Mouse (Mus musculus): ENCODE measurements around the gene Rcsd1. TPM values are rescaled to one million over a fixed set of nuclear protein-coding genes. Genes with fewer than 3 reads are reported as not detected.

The Rcsd1 gene
- polyA plus RNA-seq, 1 experiment from 2014 or later = 8.4 TPM

DNA sequence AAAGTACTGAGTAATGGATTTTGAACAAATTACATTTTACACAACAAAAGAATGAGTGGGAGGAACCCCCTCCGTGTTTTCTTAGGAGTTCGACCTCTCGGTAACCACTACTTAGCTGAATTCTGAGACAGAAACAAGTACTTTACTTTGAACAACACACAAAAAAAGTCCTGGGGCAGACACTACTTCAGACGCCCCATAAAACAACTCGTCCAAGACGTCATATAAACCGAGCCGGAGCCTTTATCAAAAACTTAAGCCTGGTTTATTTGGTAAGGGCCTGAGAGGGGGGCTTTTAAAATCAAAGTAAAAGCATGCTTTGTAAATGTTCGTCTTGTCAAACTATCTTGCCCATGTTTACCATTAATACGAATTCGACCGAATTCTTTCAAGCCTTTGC lies 76.2 kb downstream of the Rcsd1 start:
- Histone ChIP-seq H3K4me1 (replicated peaks; ENCODE audit: control insufficient read depth, insufficient read depth, low read length) (peaks cover 25% of the 10 kb centered on the region), H3K4me3 (replicated peaks; ENCODE audit: low read length) (peak overlapping the region; percentile 79), H3K9ac (peak overlapping the region; percentile 85), H3K4me2 (replicated peaks) (peak overlapping the region; percentile 75), H3K36me3 (replicated peaks; ENCODE audit: control insufficient read depth, insufficient read depth) (no peaks in the 10 kb centered on the region), H3K27me3 (ENCODE audit: control insufficient read depth, insufficient read depth, low read length) (no peaks in the 10 kb centered on the region), H3K27ac (no peak overlapping the region), H3K9me3 (ENCODE audit: control insufficient read depth, low read length) (no peaks in the 10 kb centered on the region)
- ATAC-seq (ENCODE audit: low FRiP score) (no peak), DNase-seq (ENCODE audit: low spot score) (peak; percentile 37)
- 2% methylated on average over 12 of the region's 12 CpGs for WGBS

DNA sequence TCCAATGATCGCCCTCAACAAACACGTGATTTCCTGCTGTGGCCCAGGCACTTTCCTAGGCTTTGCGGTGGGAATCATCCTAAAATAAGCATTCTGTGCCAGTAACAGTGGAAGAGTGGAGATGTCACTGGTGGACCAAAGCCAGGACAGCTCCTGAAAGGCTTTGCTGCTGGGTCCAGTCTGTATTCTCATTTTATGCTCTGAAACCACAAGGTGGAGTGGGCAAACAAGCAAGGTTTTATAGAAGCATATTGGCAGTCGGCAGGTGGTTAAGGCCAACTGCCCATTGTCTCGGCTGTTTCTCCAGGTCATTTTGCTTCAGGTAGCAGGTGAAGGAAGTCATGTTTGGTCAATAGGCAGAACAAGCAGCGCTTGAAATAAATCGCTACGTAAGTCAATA lies 78.4 kb downstream of the Rcsd1 start:
- 87% methylated on average over 8 of the region's 8 CpGs for WGBS
- Histone ChIP-seq H3K36me3 (replicated peaks; ENCODE audit: control insufficient read depth, insufficient read depth) (no peaks in the 10 kb centered on the region), H3K4me1 (replicated peaks; ENCODE audit: control insufficient read depth, insufficient read depth, low read length) (peaks cover 25% of the 10 kb centered on the region), H3K27me3 (ENCODE audit: control insufficient read depth, insufficient read depth, low read length) (no peaks in the 10 kb centered on the region), H3K9me3 (ENCODE audit: control insufficient read depth, low read length) (no peaks in the 10 kb centered on the region), H3K9ac (no peak overlapping the region), H3K27ac (no peak overlapping the region), H3K4me2 (replicated peaks) (peak overlapping the region; percentile 15; the same call in 1 of the 2 replicates), H3K4me3 (replicated peaks; ENCODE audit: low read length) (no peak overlapping the region)
- ATAC-seq (ENCODE audit: low FRiP score) = no peak
- DNase-seq (ENCODE audit: low spot score) = no peak

DNA sequence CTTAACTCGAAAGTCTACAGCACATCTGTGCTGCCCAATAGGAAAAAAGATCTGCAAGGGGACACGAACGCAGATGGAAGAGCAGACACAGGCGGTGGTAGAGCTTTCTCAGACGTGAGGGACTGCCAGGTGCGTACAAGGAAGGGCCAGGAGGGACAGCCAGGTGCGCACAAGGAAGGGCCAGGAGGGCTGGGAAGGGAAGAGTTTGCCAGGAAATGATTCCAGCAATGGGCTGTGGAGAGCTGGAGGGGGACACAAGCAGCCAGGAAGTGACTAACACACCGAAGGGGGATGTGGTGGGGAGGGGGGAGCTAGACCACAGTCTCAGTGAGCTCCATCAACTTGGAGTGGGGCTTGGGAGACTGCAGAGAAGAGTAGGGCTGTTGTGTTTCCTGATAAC lies 79.6 kb downstream of the Rcsd1 start:
- no peak overlapping the region for H3K4me3 ChIP-seq (replicated peaks; ENCODE audit: low read length)
- no peak overlapping the region; the same call in 1 of the 2 replicates for H3K9ac ChIP-seq
- no peaks in the 10 kb centered on the region for H3K9me3 ChIP-seq (ENCODE audit: control insufficient read depth, low read length)
- no peak overlapping the region for H3K27ac ChIP-seq
- H3K27me3 ChIP-seq (ENCODE audit: control insufficient read depth, insufficient read depth, low read length) = no peaks in the 10 kb centered on the region
- H3K4me1 ChIP-seq (replicated peaks; ENCODE audit: control insufficient read depth, insufficient read depth, low read length) = peaks cover 19% of the 10 kb centered on the region
- no peaks in the 10 kb centered on the region for H3K36me3 ChIP-seq (replicated peaks; ENCODE audit: control insufficient read depth, insufficient read depth)
- 35% methylated on average over 8 of the region's 8 CpGs for WGBS
- DNase-seq (ENCODE audit: low spot score) (no peak), ATAC-seq (ENCODE audit: low FRiP score) (no peak)
- no peak overlapping the region; the same call in 1 of the 2 replicates for H3K4me2 ChIP-seq (replicated peaks)

DNA sequence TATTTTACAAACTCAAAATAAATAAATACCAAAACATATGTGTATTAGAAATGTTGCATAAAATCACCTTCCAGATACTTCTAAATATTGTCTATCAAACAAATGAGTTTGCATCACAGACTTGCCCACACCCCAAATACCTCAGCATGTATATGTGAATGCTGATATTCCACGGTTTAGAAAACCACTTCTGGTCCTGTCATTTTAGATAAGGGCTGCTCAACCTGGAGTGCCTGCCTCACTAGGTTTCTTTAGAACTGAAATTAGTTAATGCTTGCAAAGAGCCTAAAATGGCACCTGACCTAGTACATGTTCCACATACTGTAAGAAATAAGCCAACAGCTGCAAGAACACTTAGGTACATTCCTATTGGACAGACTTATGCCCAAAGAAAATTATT lies 81.0 kb downstream of the Rcsd1 start:
- Histone ChIP-seq H3K9ac (no peak overlapping the region), H3K4me1 (replicated peaks; ENCODE audit: control insufficient read depth, insufficient read depth, low read length) (peaks cover 19% of the 10 kb centered on the region), H3K27me3 (ENCODE audit: control insufficient read depth, insufficient read depth, low read length) (no peaks in the 10 kb centered on the region), H3K4me3 (replicated peaks; ENCODE audit: low read length) (no peak overlapping the region), H3K27ac (no peak overlapping the region), H3K36me3 (replicated peaks; ENCODE audit: control insufficient read depth, insufficient read depth) (no peaks in the 10 kb centered on the region), H3K9me3 (ENCODE audit: control insufficient read depth, low read length) (no peaks in the 10 kb centered on the region), H3K4me2 (replicated peaks) (no peak overlapping the region)
- 94% methylated on average over 1 of the region's 1 CpGs for WGBS
- no peak for DNase-seq (ENCODE audit: low spot score)
- ATAC-seq (ENCODE audit: low FRiP score) = no peak

DNA sequence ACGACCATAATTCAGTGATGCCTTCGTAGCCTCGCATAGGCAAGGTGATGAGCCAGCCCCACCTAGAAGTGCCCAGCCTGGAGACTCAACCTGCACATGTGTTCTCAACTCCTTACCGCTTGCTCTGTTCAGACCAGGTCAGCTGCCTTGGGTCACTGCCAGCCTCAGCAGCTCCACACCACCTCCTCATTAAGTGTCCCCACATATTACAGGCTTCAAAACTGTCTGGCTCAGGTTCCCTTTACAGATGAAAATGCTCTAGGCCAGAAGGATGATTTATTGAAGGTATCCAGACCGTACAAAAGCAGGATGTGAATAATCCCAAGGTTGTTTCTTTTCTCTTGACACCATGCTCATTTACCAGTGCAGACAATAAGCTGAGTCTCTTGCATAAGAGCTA lies 83.7 kb downstream of the Rcsd1 start:
- Histone ChIP-seq H3K27me3 (ENCODE audit: control insufficient read depth, insufficient read depth, low read length) (no peaks in the 10 kb centered on the region), H3K4me3 (replicated peaks; ENCODE audit: low read length) (no peak overlapping the region), H3K27ac (no peak overlapping the region), H3K4me1 (replicated peaks; ENCODE audit: control insufficient read depth, insufficient read depth, low read length) (peaks cover 14% of the 10 kb centered on the region), H3K4me2 (replicated peaks) (no peak overlapping the region), H3K36me3 (replicated peaks; ENCODE audit: control insufficient read depth, insufficient read depth) (no peaks in the 10 kb centered on the region; the same call in 1 of the 2 replicates), H3K9ac (no peak overlapping the region), H3K9me3 (ENCODE audit: control insufficient read depth, low read length) (no peaks in the 10 kb centered on the region)
- ATAC-seq (ENCODE audit: low FRiP score) (no peak), DNase-seq (ENCODE audit: low spot score) (no peak)
- 82% methylated on average over 5 of the region's 5 CpGs for WGBS

DNA sequence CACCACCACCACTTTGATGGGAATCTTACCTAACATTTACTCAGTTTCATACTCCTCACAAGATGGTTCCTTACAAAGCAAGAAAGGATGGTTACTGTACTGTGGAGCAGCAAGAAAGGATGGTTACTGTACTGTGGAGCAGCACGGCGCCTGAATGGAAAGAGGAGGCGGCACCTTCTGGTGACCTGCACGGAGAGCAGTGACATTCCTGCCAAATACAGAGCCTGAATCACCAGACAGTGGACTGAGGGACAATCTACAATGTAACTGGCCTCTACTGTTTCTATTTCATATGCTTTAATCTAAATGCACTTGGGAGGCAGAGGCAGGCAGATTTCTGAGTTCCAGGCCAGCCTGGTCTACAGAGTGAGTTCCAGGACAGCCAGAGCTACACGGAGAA lies 84.5 kb downstream of the Rcsd1 start:
- DNase-seq (ENCODE audit: low spot score) = no peak
- no peak overlapping the region for H3K9ac ChIP-seq
- WGBS = 84% methylated on average over 5 of the region's 5 CpGs

DNA sequence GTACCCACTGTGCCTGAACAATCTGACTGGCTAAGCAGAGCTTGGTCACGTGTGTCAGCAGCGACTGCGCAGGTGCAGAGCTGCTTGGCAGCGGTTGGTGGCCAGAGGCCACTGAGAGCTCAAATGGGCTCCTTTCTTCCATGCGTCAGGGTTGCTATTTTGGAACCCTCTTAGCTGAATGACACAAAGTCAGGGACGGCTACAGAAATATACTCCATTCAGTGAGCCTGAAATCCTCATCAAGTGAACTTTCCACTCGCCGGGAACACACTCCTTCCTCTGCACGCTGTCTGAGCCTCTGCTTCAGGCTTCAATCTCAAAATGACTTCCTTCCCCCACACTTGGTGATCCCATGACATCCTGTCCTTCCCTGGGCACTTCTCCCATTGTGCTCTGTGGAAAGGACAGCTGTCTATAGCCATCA lies 91.3 kb downstream of the Rcsd1 start:
- Histone ChIP-seq H3K4me1 (replicated peaks; ENCODE audit: control insufficient read depth, insufficient read depth, low read length) (peaks cover 16% of the 10 kb centered on the region; the same call in 1 of the 2 replicates), H3K36me3 (replicated peaks; ENCODE audit: control insufficient read depth, insufficient read depth) (peaks cover 14% of the 10 kb centered on the region), H3K9me3 (ENCODE audit: control insufficient read depth, low read length) (peaks cover 10% of the 10 kb centered on the region; the same call in 1 of the 2 replicates), H3K9ac (no peak overlapping the region), H3K4me2 (replicated peaks) (no peak overlapping the region), H3K4me3 (replicated peaks; ENCODE audit: low read length) (no peak overlapping the region), H3K27me3 (ENCODE audit: control insufficient read depth, insufficient read depth, low read length) (no peaks in the 10 kb centered on the region), H3K27ac (no peak overlapping the region)
- peak; percentile 38; the same call in 1 of the 2 replicates for ATAC-seq (ENCODE audit: low FRiP score)
- WGBS = 64% methylated on average over 9 of the region's 9 CpGs
- no peak for DNase-seq (ENCODE audit: low spot score)

More for the DNA sequence above, 84.5 kb downstream of the Rcsd1 start:
- H3K4me3 ChIP-seq (replicated peaks; ENCODE audit: low read length) = no peak overlapping the region
- no peak for ATAC-seq (ENCODE audit: low FRiP score)
- H3K4me1 ChIP-seq (replicated peaks; ENCODE audit: control insufficient read depth, insufficient read depth, low read length) = peaks cover 11% of the 10 kb centered on the region
- H3K9me3 ChIP-seq (ENCODE audit: control insufficient read depth, low read length) = no peaks in the 10 kb centered on the region
- no peaks in the 10 kb centered on the region for H3K27me3 ChIP-seq (ENCODE audit: control insufficient read depth, insufficient read depth, low read length)
- peaks cover 4% of the 10 kb centered on the region; the same call in 1 of the 2 replicates for H3K36me3 ChIP-seq (replicated peaks; ENCODE audit: control insufficient read depth, insufficient read depth)
- H3K27ac ChIP-seq = no peak overlapping the region
- no peak overlapping the region for H3K4me2 ChIP-seq (replicated peaks)

DNA sequence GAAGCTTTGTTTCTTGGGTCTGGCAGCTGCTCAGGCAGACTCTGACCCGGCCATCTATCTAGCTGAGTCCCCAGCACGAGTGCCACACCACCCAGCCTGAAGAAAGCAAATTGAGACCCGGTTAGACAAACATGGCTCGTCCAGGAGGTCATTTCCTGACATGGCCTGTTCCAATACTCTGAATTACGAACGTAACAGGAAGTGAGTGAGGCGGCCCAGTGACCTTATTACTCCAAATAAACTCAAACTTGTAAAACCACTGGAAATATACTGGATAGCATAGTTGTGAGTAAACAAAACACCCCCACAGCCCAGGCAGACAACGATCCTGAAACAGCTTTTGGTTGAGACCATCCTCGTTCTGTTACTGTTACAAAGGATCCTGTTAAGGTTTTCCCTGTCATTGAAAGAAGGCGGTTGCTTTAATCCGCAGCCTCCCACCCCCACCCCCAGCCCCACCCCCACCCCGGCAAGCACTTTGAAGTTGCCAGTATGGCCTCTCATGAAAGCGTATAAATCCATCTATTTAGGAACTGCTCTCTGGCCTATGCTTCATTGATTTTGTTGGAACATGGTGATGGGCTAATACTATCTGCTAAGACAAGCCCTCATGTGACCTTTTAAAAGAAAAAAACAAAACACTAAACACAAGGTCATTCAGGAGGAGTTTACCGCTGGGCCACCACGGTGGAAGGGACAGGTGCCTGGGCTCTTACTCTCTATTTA lies 92.2 kb downstream of the Rcsd1 start:
- peaks cover 14% of the 10 kb centered on the region for H3K36me3 ChIP-seq (replicated peaks; ENCODE audit: control insufficient read depth, insufficient read depth)
- DNase-seq (ENCODE audit: low spot score) (no peak), ATAC-seq (ENCODE audit: low FRiP score) (peak; percentile 15; the same call in 1 of the 2 replicates)
- H3K27me3 ChIP-seq (ENCODE audit: control insufficient read depth, insufficient read depth, low read length) = no peaks in the 10 kb centered on the region
- H3K4me1 ChIP-seq (replicated peaks; ENCODE audit: control insufficient read depth, insufficient read depth, low read length) = peaks cover 16% of the 10 kb centered on the region; the same call in 1 of the 2 replicates
- H3K4me2 ChIP-seq (replicated peaks) = no peak overlapping the region
- H3K9me3 ChIP-seq (ENCODE audit: control insufficient read depth, low read length) = peaks cover 10% of the 10 kb centered on the region; the same call in 1 of the 2 replicates
- no peak overlapping the region for H3K4me3 ChIP-seq (replicated peaks; ENCODE audit: low read length)
- no peak overlapping the region for H3K27ac ChIP-seq
- WGBS = 28% methylated on average over 15 of the region's 15 CpGs
- no peak overlapping the region for H3K9ac ChIP-seq

DNA sequence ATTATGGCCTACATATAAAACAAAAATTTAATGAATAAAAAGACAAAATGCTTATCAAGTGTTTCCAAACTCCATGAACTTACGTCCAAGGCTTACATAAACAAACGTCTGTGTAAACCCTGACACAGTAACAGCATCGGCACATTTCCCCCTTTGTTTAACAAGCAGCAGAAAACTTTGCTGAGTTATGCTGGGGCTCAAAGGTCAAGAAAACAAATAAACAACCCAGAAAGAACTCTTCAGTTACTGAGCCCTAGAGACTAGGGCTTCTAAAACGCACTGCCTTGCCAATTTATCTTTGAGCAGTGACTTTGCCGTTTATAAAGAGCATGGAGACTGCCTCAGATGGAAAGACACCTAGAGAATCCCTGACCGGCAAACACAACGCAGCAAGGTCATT lies 92.9 kb downstream of the Rcsd1 start:
- H3K4me2 ChIP-seq (replicated peaks) = no peak overlapping the region
- ATAC-seq (ENCODE audit: low FRiP score) (no peak), DNase-seq (ENCODE audit: low spot score) (no peak)
- H3K36me3 ChIP-seq (replicated peaks; ENCODE audit: control insufficient read depth, insufficient read depth) = peaks cover 14% of the 10 kb centered on the region
- H3K9me3 ChIP-seq (ENCODE audit: control insufficient read depth, low read length) = peaks cover 10% of the 10 kb centered on the region; the same call in 1 of the 2 replicates
- H3K4me1 ChIP-seq (replicated peaks; ENCODE audit: control insufficient read depth, insufficient read depth, low read length) = peaks cover 16% of the 10 kb centered on the region; the same call in 1 of the 2 replicates
- H3K27ac ChIP-seq = no peak overlapping the region
- H3K27me3 ChIP-seq (ENCODE audit: control insufficient read depth, insufficient read depth, low read length) = no peaks in the 10 kb centered on the region
- no peak overlapping the region for H3K9ac ChIP-seq
- WGBS = 56% methylated on average over 7 of the region's 7 CpGs
- H3K4me3 ChIP-seq (replicated peaks; ENCODE audit: low read length) = no peak overlapping the region

Measured in hindbrain, embryonic 14.5 days (tissue).